Mouse (Mus musculus): ENCODE results near the gene Kif18a. TPM values are rescaled to one million over a fixed set of nuclear protein-coding genes. Genes with fewer than 3 reads are reported as not detected.

Gene Kif18a
- polyA plus RNA-seq, 1 experiment from 2014 or later = 9.3 TPM

GRCm38 (mm10) chr2:109277593-109277992 lies 2.9 kb upstream of the Kif18a start:
- no peaks in the 10 kb centered on the region; the same call in 1 of the 2 replicates for H3K36me3 ChIP-seq (replicated peaks; ENCODE audit: insufficient read depth, low read length)
- H3K4me2 ChIP-seq (ENCODE audit: low read depth, low read length) = peak overlapping the region; percentile 81
- ATAC-seq (no peak), DNase-seq (no peak)
- peak overlapping the region; percentile 77 for H3K4me3 ChIP-seq (ENCODE audit: low read depth, low read length)
- H3K27me3 ChIP-seq (ENCODE audit: insufficient read depth, low read length) = no peaks in the 10 kb centered on the region
- TF ChIP-seq EP300 (IDR thresholded peaks at IDR 0.05; ENCODE audit: low read depth) (no peak), CTCF (IDR thresholded peaks at IDR 0.05; ENCODE audit: low read depth) (no peak)
- no peaks in the 10 kb centered on the region for H3K9me3 ChIP-seq (ENCODE audit: low read length)
- H3K4me1 ChIP-seq (ENCODE audit: insufficient read depth) = peaks cover 5% of the 10 kb centered on the region
- H3K27ac ChIP-seq (ENCODE audit: low read depth) = peak overlapping the region; percentile 64
- WGBS (ENCODE audit: insufficient replicate concordance) = 6% methylated on average over 7 of the region's 7 CpGs
- peak overlapping the region; percentile 77 for H3K9ac ChIP-seq (replicated peaks)

- TF ChIP-seq CTCF (IDR thresholded peaks at IDR 0.05; ENCODE audit: low read depth) (no peak), EP300 (IDR thresholded peaks at IDR 0.05; ENCODE audit: low read depth) (no peak; the same call in 1 of the 2 replicates)
- Histone ChIP-seq H3K9me3 (ENCODE audit: low read length) (no peaks in the 10 kb centered on the region), H3K27ac (ENCODE audit: low read depth) (peak overlapping the region; percentile 64), H3K4me2 (ENCODE audit: low read depth, low read length) (peak overlapping the region; percentile 81), H3K27me3 (ENCODE audit: insufficient read depth, low read length) (no peaks in the 10 kb centered on the region), H3K4me3 (ENCODE audit: low read depth, low read length) (peak overlapping the region; percentile 77), H3K36me3 (replicated peaks; ENCODE audit: insufficient read depth, low read length) (no peaks in the 10 kb centered on the region; the same call in 1 of the 2 replicates), H3K4me1 (ENCODE audit: insufficient read depth) (peaks cover 5% of the 10 kb centered on the region), H3K9ac (replicated peaks) (peak overlapping the region; percentile 77)
- WGBS (ENCODE audit: insufficient replicate concordance) = 1% methylated on average over 16 of the region's 16 CpGs
- DNase-seq (peak; percentile 65), ATAC-seq (no peak)
These were observed 2.5 kb upstream of the Kif18a start for GRCm38 (mm10) chr2:109278036-109278435.

- no peaks in the 10 kb centered on the region for H3K9me3 ChIP-seq (ENCODE audit: low read length)
- 0 out of 2 replicates have a peak overlapping the region, but pooled peaks have one; percentile 26 for H3K27ac ChIP-seq (ENCODE audit: low read depth)
- H3K36me3 ChIP-seq (replicated peaks; ENCODE audit: insufficient read depth, low read length) = no peaks in the 10 kb centered on the region
- peak overlapping the region; percentile 73 for H3K4me3 ChIP-seq (ENCODE audit: low read depth, low read length)
- H3K9ac ChIP-seq (replicated peaks) = peak overlapping the region; percentile 52; the same call in 1 of the 2 replicates
- 5% methylated on average over 4 of the region's 4 CpGs for WGBS (ENCODE audit: insufficient replicate concordance)
- DNase-seq (no peak), ATAC-seq (no peak)
- TF ChIP-seq EP300 (IDR thresholded peaks at IDR 0.05; ENCODE audit: low read depth) (no peak), CTCF (IDR thresholded peaks at IDR 0.05; ENCODE audit: low read depth) (no peak)
- H3K27me3 ChIP-seq (ENCODE audit: insufficient read depth, low read length) = no peaks in the 10 kb centered on the region
- H3K4me2 ChIP-seq (ENCODE audit: low read depth, low read length) = peak overlapping the region; percentile 76
- peaks cover 7% of the 10 kb centered on the region for H3K4me1 ChIP-seq (ENCODE audit: insufficient read depth)
These were observed 302 bp upstream of the Kif18a start for GRCm38 (mm10) chr2:109280272-109280599.

- peak overlapping the region; percentile 73 for H3K4me3 ChIP-seq (ENCODE audit: low read depth, low read length)
- no peaks in the 10 kb centered on the region for H3K36me3 ChIP-seq (replicated peaks; ENCODE audit: insufficient read depth, low read length)
- peak overlapping the region; percentile 84 for H3K27ac ChIP-seq (ENCODE audit: low read depth)
- no peaks in the 10 kb centered on the region for H3K9me3 ChIP-seq (ENCODE audit: low read length)
- no peaks in the 10 kb centered on the region for H3K27me3 ChIP-seq (ENCODE audit: insufficient read depth, low read length)
- no peak for DNase-seq
- H3K9ac ChIP-seq (replicated peaks) = peak overlapping the region; percentile 83
- H3K4me1 ChIP-seq (ENCODE audit: insufficient read depth) = peaks cover 10% of the 10 kb centered on the region
- H3K4me2 ChIP-seq (ENCODE audit: low read depth, low read length) = peak overlapping the region; percentile 76
- no peak for TF ChIP-seq CTCF (IDR thresholded peaks at IDR 0.05; ENCODE audit: low read depth)
- no peak for TF ChIP-seq EP300 (IDR thresholded peaks at IDR 0.05; ENCODE audit: low read depth)
- ATAC-seq = no peak
- WGBS (ENCODE audit: insufficient replicate concordance) = 6% methylated on average over 1 of the region's 1 CpGs
These were observed 778 bp downstream of the Kif18a start for GRCm38 (mm10) chr2:109281341-109281690.

GRCm38 (mm10) chr2:109284121-109284520 lies 3.6 kb downstream of the Kif18a start:
- H3K27ac ChIP-seq (ENCODE audit: low read depth) = peak overlapping the region; percentile 35; the same call in 1 of the 2 replicates
- H3K4me3 ChIP-seq (ENCODE audit: low read depth, low read length) = peak overlapping the region; percentile 24
- no peak overlapping the region for H3K9ac ChIP-seq (replicated peaks)
- WGBS (ENCODE audit: insufficient replicate concordance) = 66% methylated on average over 3 of the region's 3 CpGs
- ATAC-seq = 0 out of 2 replicates have a peak, but pooled peaks have one; percentile 12
- H3K27me3 ChIP-seq (ENCODE audit: insufficient read depth, low read length) = no peaks in the 10 kb centered on the region
- peak overlapping the region; percentile 47 for H3K4me2 ChIP-seq (ENCODE audit: low read depth, low read length)
- DNase-seq = peak; percentile 54
- H3K9me3 ChIP-seq (ENCODE audit: low read length) = no peaks in the 10 kb centered on the region
- peaks cover 10% of the 10 kb centered on the region for H3K4me1 ChIP-seq (ENCODE audit: insufficient read depth)
- TF ChIP-seq EP300 (IDR thresholded peaks at IDR 0.05; ENCODE audit: low read depth) (peak; percentile 70; the same call in 1 of the 2 replicates), CTCF (IDR thresholded peaks at IDR 0.05; ENCODE audit: low read depth) (no peak)
- peaks cover 5% of the 10 kb centered on the region for H3K36me3 ChIP-seq (replicated peaks; ENCODE audit: insufficient read depth, low read length)

GRCm38 (mm10) chr2:109289327-109289726 lies 8.8 kb downstream of the Kif18a start:
- WGBS (ENCODE audit: insufficient replicate concordance) = 85% methylated on average over 6 of the region's 6 CpGs
- Histone ChIP-seq H3K36me3 (replicated peaks; ENCODE audit: insufficient read depth, low read length) (peaks cover 37% of the 10 kb centered on the region), H3K27ac (ENCODE audit: low read depth) (no peak overlapping the region), H3K4me2 (ENCODE audit: low read depth, low read length) (no peak overlapping the region), H3K27me3 (ENCODE audit: insufficient read depth, low read length) (no peaks in the 10 kb centered on the region), H3K4me3 (ENCODE audit: low read depth, low read length) (no peak overlapping the region), H3K9ac (replicated peaks) (no peak overlapping the region), H3K9me3 (ENCODE audit: low read length) (no peaks in the 10 kb centered on the region), H3K4me1 (ENCODE audit: insufficient read depth) (peaks cover 5% of the 10 kb centered on the region)
- ATAC-seq = no peak
- no peak for TF ChIP-seq CTCF (IDR thresholded peaks at IDR 0.05; ENCODE audit: low read depth)
- TF ChIP-seq EP300 (IDR thresholded peaks at IDR 0.05; ENCODE audit: low read depth) = no peak
- no peak for DNase-seq

Data from liver, postnatal 0 days (tissue).